Mouse (Mus musculus) lung, adult 2 months (tissue): ENCODE measurements around the gene Cmtm5.

Source experiments
- CTCF ChIP-seq: fragments of 200-500 bp; IDR thresholded peaks from 2 replicates; pipeline ENCODE4 v1.5.1; 2011; ENCODE audit warnings: mild to moderate bottlenecking, low read length, control low read depth; ENCODE audit not compliant: insufficient read depth
- POLR2A ChIP-seq: fragments of 200-500 bp; IDR thresholded peaks from 2 replicates; pipeline ENCODE4 v1.6.1; 2011; ENCODE audit warnings: low read depth, mild to moderate bottlenecking, control low read depth, low read length, borderline replicate concordance; ENCODE audit errors: extremely low read depth

GRCm38 (mm10) chr14:54893651-54894181 lies 42.3 kb upstream of the Cmtm5 start:
- no peak for TF ChIP-seq CTCF
- TF ChIP-seq POLR2A: peak; percentile 93; the same call in 1 of the 2 replicates
